Mouse (Mus musculus) thymus, postnatal 0 days (tissue): ENCODE measurements around the gene Acot2. TPM values are rescaled to one million over a fixed set of nuclear protein-coding genes. Genes with fewer than 3 reads are reported as not detected.
"Not testable (repeated sequence)": the region's sequence is repeated elsewhere in the genome, so short reads cannot be mapped to it uniquely, and the experiment has no call there.

Source experiments
- DNase-seq: peaks from one replicate; pipeline ENCODE4 v3.0.0-alpha.2; 2015; ENCODE audit warnings: low spot score
- polyA plus RNA-seq: library from polyadenylated mRNA; unstranded; fragments of >200 nt; fragmentation: Nextera tagmentation; extraction: Ambion mirVana; gene quantifications from 2 replicates; pipeline ENCODE4 v1.2.1, GENCODE M21; 2015

Acot2 gene
- 14.0 and 21.8 TPM in 2 replicates for polyA plus RNA-seq

DNA sequence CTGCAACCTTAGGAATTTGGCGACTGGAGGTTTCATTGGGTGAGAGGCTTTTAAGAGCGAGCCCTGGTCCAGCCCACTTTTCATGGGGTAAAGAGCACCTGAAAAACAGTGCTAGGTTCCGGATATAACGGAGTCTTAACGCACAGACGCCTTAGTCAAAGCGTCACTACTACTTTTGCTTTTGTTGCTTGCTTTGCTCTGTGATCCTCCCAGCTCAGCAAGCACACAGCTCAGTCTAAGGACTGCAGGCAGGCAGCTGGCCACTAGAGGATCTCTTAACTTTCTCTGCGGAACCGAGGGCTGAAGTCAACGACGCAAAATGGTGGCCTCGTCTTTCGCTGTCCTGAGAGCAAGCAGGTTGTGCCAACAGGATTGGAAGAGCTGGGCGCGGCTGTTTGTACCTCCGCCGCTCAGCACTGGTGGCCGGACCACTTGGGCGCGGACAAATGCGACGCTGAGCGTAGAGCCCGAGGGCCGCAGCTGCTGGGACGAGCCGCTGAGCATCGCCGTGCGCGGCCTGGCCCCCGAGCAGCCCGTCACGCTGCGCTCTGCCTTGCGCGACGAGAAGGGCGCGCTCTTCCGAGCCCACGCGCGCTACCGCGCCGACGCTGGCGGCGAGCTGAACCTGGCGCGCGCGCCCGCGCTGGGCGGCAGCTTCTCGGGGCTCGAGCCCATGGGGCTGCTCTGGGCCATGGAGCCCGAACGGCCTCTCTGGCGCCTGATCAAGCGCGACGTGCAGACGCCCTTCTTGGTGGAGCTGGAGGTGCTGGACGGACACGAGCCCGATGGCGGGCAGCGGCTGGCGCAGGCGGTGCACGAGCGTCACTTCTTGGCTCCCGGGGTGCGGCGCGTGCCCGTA is at the start of gene Acot2:
Gene Acot2 (plus strand): TSS at position 279 of the 859 bp plus-strand sequence.
- peak; percentile 90 for DNase-seq

DNA sequence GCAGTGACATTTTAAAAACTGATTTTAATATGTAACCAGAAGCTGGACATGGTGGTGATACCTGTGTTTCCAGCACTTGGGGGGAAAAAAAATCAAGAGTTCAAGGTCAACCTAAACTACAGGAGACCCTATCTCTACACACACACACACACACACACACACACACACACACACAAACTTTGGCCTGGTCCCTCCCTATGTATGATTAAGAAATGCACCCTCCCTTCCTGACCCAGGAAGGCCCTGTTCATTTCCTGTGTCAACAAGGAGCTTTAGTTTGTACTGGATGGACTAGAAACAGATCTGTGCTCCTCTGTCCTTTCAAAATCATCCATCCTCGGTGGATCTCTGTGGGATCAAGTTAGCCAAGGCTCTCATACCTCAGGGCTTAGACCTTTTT is 49.1 kb upstream of the Acot2 start:
- not testable (repeated sequence) for DNase-seq

DNA sequence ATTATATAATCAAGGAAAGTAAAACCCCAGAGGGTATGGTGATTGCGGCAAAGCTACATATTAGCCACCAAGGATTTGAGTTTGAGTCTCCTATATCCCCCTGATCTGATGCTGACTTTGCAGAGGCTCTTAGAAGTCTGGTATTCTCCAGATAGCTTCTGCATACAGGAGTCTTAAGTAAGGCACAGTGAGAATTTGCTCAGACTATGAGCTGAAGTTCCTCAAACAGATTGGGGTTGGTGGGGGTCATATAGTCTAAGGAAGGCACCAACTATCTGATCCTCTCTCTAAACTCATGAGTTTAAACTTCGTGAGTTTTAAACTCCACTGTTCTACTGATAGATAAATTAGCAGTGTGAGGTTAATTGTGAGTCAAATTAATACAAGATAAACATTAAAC is 48.3 kb upstream of the Acot2 start:
- no peak for DNase-seq

DNA sequence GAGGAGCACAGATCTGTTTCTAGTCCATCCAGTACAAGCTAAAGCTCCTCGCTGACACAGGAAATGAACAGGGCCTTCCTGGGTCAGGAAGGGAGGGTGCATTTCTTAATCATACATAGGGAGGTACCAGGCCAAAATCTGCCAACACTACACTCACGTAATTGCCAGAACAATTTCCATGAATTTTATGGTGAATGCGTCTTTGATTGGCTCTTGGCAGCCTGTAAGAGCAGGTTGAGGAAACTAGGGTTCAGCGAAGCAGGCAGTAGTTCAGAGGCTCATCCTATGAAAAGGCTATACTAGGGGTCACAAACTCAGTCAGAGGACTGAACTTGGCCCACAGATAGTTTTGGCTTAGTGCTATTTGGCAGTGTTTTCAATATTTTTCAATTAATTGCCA is 47.6 kb upstream of the Acot2 start:
- DNase-seq: no peak

DNA sequence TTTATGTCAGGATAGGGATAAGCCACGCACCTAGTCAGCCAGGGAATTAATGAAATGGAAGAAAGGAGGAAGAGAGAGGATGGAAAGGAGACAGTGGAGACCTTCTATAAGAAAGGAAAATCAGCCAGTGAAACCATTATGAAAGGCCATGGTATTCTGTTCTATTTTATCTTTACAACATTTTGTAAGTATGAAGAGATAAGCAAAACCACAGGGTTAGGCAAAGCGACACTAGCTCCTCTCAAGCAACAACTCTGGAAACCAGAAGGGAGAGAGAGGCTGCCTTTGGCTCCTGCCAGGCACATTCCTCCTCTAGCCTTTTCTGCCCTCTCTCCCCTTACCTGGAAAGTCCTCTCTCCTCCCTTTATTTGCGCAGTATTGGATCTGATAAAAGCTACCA is 45.7 kb upstream of the Acot2 start:
- DNase-seq: no peak

DNA sequence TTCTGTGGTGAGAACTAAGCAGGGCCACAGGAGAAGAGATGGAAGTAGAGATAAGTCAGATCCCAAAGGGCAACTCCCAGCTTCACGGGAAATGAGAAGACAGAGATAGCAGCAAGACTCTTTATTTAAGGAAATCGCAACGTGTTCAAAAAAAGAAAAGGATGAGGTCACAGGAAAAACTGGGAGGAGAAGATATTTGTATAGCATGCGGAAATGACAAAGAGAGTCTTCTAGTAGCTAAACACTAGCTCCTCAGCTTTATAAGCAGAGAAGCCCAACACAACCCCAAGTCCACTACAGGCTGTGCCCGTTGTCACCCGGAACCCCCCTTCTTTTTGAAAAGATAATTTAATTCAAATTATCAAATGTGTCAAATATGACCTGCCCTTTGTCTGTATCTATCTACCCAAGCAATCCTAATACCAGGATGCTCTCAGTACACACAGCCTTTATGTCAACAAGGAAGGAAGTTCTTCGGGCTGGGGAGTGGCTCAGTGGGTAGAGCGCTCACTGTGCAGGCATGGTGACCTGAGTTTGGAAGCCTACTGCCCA is 40.3 kb upstream of the Acot2 start:
- no peak for DNase-seq

DNA sequence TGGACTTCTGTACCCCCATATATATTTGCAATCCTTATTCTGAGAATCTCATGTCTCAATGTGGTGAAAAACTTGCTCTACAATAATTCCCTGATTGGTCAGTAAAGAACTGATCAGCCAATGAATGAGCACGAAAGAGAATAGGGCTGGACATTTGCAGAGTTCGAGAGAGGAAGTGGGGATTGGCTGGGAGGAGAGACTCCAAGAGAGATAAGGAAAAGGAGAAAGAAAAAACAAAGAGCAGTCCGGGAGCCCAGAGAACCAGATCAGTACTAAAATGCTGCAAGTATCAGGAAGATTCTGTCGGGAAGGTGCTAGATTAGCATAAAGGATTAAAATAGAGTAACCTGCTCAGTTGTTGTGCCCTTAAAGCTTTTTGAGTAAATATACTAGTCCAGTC is 38.6 kb upstream of the Acot2 start:
- DNase-seq: no peak

DNA sequence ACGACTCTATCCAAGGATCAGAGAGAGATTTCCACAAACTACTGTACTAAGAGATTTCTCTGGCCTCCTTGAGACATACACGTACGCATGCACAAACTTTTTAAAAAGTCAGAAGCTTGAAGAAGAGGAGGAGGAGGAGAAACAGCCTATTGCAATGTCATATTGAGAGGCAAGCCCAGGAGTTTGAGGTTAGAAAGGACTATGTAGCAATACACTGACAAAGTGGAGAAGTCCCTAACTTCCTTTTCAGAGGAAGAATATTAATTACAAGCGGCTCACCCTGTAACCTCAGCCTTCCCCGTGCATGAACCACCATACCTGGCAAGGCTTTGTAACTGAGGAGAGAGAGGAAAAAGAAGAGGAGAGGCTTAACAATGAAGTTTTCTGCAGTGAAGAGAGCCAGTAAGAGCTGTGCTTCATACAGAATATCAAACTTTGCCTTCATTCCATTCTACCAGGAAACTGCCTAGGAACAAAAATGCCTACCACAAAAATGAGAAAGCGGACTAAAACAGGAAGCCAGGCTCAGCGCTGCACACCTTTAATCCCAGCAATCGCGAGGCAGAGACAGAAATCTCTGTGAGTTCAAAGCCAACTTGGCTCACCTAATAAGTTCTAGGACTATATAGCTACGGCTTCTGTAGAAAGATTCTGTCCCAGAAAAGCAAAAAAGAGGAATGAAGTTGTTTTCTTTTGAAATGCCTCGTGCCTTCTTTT is 37.7 kb upstream of the Acot2 start:
- DNase-seq: no peak

DNA sequence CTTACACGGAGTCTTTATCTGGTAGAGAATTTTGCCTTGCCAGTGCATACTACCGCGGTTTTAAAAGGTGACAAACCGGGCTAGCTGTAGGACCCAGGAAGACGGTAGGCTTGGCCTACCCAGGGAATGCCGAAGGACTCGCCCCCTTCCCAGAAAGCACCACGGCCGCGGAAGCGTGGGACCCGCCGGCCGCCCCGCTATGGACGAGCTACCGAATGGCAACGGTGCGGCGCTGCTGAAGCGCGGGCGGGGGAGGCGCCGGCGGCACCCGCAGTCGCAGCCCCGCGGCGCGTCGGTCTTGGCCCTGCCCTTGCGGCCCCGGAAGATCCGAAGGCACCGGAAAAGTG is 37.2 kb upstream of the Acot2 start, which contains the start of gene Riox1:
Gene Riox1 (plus strand): TSS at position 116 of the 347 bp plus-strand sequence.
- DNase-seq: peak; percentile 83

DNA sequence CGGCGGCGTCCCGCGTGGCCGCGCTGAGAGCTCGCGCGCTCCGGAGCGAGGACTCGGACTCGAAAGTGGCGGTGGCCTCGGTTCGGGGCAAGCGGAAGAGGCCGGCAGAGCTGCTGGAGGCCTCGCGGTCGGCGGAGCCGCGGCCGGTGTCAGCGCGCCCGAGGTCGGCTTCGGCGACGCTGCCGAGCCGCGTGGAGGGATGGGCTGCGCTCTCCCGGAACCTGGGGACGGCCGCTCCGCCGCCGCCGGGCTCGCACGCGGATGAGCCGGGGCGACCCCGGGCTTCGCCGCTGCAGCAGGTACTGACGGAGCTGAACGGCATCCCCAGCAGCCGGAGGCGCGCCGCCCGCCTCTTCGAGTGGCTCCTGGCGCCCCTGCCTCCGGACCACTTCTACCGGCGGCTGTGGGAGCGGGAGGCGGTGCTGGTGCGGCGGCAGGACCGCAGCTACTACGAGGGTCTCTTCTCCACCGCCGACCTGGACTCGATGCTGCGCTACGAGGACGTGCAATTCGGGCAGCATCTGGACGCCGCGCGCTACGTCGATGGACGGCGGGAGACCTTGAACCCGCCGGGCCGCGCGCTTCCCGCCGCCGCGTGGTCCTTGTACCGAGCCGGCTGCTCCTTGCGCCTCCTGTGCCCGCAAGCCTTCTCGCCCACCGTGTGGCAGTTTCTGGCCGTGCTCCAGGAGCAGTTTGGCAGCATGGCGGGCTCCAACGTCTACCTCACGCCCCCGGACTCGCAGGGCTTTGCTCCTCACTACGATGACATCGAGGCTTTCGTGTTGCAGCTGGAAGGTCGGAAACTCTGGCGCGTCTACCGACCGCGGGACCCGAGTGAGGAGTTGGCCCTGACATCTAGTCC is 36.6 kb upstream of the Acot2 start:
- peak; percentile 48 for DNase-seq

DNA sequence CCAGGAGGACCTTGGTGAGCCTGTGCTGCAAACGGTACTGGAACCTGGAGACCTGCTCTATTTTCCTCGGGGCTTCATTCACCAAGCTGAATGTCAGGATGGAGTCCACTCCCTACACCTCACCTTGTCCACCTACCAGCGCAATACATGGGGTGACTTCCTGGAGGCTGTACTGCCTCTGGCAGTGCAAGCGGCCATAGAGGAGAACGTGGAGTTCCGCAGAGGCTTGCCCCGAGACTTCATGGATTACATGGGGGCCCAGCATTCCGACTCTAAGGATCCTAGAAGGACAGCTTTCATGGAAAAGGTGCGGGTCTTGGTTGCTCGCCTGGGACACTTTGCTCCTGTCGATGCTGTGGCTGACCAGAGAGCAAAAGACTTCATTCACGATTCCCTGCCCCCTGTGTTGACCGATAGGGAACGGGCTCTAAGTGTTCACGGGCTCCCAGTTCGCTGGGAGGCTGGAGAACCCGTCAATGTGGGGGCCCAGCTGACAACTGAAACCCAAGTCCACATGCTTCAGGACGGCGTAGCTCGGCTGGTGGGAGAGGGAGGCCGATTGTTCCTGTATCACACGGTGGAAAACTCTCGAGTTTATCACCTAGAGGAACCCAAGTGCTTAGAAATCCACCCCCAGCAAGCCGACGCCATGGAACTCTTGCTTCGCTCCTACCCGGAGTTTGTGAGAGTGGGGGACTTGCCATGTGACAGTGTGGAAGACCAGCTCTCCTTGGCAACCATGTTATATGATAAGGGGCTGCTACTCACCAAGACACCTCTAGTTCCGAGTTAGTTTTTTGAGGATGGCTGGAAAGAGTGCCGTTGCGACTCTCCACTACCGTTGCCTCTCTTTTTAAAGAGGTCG is 35.7 kb upstream of the Acot2 start:
- no peak for DNase-seq

DNA sequence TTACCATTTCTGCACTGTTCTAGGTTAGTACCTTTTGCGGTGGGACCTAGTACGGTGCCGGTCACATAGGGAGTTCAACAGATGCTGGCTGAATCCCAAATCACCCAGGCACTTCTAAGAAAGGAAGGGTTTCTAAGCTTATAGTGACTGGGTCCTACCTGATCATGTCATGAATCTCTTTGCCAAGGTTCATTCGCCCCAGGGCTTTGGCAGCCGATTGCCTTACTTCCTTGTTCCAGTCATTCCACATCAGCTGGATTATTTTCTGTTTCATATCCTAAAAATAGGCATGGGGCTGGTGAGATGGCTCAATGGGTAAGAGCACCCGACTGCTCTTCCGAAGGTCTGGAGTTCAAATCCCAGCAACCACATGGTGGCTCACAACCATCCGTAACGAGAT is 29.4 kb upstream of the Acot2 start:
- DNase-seq: no peak

DNA sequence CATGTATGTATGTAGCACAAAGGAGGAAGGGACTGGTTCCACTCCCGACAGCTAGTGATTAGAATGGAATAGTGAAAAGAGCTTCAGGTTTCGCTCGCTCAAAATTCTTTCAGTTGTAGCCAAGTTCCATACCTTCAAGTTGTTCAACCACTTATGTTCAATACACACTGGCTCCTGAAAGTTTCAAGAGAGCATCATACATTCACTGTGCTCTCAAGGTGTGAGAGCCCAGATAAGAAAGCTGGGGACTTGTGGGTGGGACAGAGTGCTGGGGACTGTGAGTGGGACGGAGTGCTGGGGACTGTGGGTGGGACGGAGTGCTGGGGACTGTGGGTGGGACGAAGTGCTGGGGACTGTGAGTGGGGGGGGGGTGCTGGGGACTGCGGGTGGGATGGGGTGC is 22.4 kb upstream of the Acot2 start:
- DNase-seq: no peak

DNA sequence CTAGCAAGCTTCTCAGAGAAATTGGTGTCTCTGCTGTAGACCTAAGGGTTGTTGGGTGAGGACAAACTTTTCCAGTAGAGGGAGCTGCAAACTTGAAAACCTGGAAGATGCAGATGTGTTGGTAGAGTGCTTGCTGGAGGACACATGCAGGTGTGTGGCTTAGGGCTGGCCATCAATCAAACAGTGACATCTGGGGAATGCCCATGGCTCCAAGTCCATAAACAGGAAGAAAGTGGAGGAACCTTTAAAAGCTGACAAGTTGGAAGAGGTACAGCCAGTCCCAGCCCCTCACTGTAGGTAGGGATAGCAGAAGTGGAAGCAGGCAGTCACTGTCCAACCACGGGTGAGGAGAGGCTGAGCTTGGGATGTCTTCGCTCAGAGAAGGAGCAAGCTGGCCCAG is 15.5 kb upstream of the Acot2 start:
- peak; percentile 62 for DNase-seq

DNA sequence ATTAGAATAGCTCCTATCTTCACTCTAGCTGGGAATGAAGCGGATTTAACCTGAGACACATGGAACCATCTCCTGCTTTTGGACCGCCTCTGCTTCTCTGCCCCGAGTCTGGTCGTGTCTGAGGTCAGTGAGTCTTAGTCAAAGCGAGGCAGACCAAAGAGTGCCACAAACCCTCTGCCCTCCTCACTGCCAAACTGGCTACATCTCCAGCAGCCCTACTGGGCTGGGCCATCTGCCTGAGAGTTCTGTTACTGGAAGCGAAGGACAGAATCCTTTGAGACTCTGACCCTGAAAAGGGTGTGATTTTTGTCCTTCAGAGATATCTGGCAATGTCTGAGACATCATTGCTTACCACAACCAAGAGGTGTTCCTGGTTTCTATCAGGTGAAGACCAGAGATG is 8.8 kb upstream of the Acot2 start:
- DNase-seq: no peak

DNA sequence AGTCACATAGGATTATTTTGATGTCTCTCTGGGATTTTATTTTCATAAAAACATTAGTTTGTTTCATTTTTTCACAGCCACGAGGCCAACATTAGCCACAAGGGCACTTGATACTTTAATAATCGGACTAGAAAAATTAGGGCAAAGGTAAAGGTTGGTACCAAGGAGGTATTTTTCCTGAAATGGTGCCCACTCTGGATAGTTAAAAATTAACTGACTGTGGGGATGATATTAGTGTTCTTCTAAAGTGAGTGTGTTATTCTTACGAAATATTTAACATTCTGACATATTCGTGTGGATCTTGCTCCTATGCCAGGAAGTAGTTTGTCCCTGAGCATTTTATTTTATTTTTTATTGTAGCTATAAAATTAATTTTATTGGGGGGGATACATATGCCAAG is 6.0 kb upstream of the Acot2 start:
- DNase-seq: no peak

DNA sequence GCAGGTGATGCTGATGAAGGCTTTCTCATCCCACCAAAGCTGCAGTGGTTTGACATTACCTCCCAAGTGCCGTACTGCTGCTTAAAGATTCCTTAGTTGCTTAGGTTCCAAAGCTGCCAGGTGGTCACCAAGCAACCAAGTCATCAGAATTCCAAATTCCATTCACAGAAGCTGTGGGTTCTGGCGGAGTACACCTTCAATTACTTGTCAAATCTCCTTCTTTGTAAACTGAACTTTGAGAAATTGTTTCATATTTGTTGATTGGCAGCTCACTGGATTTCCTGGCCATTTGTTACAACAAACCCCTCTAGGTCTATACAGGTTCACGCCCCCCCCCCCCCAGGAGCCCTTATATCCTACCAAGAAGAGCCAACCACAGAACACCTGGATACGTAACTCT is 2.9 kb upstream of the Acot2 start, which contains the start of gene Heatr4:
Gene Heatr4 (minus strand): TSS at position 101 of the 400 bp plus-strand sequence.
- no peak for DNase-seq

DNA sequence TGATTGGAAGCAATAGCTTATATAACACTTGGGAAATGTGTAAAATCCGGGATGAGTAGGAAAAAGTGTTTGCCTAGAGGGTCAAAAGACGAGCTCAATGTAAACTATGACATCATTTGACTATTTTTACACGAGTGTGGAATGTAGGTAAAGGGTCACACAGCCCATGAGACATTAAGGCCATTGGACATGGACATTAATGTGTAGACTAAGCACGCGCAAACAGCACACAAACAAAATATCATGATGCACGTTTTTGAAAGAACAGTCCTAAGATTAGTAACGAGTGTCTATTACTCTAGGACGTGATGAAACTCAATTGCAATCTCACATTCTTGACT is 449 bp upstream of the Acot2 start:
- DNase-seq: no peak

DNA sequence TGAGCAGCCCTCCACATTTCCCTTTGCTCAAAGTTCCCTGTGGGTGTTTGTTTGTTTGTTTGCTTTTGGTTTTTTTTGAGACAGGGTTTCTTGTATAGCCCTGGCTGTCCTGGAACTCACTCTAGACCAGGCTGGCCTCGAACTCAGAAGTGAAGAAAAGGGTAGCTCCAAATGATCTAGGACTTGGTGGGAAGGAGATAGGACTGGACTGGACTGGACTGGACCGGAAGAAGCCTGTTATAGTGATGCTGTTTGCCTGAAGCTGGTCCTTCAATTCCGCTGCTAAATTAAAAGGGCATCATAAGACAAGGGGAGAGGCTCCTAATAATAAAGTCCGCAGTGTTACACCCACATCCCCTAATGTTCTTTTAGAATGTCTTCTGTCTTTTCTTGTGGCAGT is 822 bp downstream of the Acot2 start:
- DNase-seq: no peak

DNA sequence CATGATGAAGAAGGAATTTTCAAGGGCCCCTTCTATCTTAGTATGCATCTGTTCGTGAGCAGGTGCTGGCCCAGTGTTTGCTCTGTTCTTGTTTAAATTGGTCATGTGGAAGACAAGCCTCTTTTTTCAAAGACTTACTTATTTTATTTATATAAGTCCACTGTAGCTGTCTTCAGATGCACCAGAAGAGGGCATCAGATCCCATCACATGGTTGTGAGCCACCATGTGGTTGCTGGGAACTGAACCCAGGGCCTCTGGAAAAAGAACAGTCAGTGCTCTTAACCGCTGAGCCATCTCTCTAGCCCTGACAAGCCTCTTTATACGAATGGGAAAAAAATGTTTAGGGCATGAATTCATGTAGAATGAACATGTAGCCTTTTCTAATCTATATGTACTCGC is 1.7 kb downstream of the Acot2 start:
- no peak for DNase-seq

DNA sequence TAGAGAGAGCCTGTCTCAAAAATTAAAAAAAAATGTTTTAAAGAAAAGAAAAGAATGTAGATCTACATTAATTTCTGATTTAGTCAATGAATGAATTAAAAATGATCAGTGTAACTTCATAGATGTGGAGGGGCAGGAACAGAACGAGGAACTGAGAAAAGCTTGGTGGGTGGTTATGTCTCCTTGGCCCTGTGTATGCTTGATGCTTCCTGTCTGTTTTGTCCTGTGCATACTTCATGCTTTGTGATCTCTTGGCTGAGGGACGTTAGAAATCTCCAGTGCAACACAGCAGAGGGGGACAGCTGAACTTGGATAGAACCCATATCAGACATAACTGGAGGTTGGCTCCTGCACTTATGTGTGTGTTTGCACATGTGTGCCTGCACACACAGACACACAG is 9.6 kb downstream of the Acot2 start:
- DNase-seq: no peak
